Mouse (Mus musculus) gastrocnemius, postnatal 25 days (tissue): ENCODE data around the gene Mapk3. TPM values are rescaled to one million over a fixed set of nuclear protein-coding genes. Genes with fewer than 3 reads are reported as not detected.
A peak's percentile ranks its signal among the peaks of the same experiment; 100 is the strongest.

ENCODE experiments used
- DNase-seq: peaks from one replicate; pipeline ENCODE4 v3.0.0; 2022
- total RNA-seq, 2 experiments: library from RNA; stranded (reverse); gene quantifications; 1 replicate in 1 of 2; 2 replicates in 1 of 2; pipeline ENCODE4 v1.2.3; 2021

Mapk3 gene
- total RNA-seq, 2 experiments from 2014 or later: 21.4 to 23.8 TPM

DNA sequence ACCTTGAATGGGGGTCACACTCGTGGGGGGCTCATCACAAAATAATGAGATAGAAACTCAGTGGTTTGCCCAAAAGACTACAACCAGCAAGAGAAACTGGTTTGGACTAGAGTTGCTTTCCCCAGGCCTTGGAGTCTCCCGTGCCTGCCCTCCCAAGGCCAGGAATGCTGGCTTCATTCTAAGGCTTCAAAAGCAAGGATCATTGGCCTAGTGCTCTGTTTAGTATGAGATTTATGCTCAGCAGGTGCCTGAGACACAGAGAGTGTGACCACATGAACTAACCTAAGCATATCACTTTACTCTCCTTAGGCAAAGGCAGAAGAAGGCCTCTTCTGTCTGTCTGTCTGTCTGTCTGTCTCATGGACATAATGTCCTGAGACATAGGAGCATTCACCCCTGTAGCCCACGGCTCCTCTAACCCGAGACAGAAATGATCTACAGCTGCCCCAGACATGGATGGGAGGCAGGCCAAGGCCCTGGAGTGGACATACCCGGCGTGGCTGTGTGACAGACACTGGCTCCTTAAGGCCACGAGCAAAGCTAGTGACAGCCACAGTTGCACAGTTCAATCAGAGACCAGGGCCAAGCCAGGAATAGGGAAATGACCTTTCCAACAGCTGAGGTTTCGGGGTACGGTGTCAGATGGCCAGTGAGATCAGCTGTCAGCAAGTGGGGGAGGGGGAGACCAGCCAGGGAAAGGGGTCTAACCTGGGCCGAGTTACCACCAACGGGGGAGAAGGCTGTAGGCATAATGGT, 42.9 kb downstream of the Mapk3 start:
- DNase-seq: peak; percentile 86

DNA sequence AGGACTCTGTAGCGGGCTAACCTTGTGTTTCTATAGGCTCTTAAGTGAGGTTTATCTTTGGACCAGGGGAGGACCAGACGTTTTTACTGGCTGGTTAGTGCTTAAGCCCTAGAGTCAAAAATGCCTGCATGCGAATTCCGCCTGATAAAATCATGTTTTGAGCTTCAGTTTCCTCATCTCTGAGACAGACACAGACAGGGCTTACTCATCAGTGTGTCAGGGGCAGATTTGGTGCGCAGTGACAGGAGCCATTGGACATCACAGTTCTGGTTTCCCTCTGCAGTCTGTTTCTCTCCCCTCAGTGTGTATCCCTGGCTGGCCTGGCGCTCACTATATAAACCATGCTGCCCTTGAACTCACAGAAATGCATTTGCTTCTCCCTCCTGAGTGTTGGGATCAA, 43.8 kb downstream of the Mapk3 start:
- no peak for DNase-seq

- no peak for DNase-seq
Observed at GRCm38 (mm10) chr7:126803751-126804150, 44.4 kb downstream of the Mapk3 start.

DNA sequence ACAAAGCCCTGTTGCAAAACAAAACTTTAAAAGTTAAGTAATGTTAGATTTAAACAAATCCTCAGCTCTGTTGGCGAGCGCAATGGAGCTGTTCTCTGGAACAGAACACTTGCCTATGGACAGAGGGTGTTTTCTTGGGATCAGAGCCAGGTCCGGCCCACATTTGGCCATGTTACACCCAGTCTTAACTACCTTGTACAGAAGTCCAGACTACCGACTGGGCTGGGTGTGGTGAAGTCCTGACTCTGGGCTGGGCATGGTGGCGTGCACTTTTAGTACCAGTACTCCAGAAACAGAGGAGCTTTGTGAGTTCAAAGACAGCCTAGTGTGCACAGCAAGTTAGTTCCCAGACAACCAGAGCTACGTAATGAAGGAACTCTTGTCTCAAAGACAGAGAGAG, 47.6 kb downstream of the Mapk3 start:
- no peak for DNase-seq

DNA sequence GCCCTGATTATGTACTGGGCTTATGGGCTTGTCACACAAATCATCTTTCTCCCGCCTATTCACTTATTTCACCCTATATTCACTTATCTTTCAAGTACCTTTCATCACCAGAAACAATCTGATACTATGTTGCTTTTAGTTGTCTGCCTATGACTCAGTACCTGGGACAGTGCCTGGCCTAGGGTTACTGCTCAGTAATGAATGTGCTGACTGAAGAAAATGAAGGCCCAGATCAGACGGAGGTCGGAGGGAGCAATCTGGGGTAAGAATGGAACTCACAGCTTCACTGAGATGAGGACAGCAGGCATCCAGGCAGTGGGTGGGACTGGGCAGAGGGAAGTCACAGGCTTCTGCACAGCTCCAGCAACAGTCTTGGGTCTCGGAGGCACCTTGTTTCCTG, 48.0 kb downstream of the Mapk3 start:
- DNase-seq: no peak

DNA sequence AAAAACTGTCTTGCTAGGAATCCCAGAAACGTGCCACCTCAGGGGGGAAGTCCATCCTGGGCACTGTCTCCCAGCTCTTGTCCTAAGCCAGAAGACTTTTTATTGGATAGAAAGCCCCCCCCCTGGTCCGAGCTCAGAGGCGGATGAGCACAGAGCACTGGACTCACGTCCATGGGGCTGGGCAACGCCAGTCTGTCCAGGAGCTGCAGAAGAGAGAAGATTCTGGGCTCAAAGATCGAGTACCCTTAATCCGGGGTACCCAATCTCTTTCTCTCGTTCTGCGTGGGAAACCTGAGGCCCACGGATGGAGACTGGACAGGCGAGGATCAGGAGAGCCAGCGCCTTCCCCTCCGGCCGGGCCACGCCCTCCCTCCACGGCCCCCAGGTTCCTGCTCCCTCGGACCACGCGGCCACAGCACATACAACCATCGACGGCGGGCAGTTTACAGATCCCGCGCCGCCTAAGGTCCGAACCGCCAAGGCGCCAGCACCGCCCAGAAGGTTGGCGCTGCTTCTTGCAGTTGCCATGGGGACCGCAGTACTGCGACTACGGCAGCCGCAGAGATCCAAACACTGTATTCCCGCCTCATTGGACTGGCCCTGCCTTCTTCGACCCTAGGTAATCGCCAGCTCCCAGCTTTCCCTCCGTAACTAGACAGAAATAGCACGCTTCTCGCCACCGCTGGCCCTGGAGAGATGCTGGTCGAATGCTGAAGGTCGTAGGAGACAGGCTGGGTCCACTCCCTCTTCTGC, 49.5 kb downstream of the Mapk3 start:
- DNase-seq: peak; percentile 87

DNA sequence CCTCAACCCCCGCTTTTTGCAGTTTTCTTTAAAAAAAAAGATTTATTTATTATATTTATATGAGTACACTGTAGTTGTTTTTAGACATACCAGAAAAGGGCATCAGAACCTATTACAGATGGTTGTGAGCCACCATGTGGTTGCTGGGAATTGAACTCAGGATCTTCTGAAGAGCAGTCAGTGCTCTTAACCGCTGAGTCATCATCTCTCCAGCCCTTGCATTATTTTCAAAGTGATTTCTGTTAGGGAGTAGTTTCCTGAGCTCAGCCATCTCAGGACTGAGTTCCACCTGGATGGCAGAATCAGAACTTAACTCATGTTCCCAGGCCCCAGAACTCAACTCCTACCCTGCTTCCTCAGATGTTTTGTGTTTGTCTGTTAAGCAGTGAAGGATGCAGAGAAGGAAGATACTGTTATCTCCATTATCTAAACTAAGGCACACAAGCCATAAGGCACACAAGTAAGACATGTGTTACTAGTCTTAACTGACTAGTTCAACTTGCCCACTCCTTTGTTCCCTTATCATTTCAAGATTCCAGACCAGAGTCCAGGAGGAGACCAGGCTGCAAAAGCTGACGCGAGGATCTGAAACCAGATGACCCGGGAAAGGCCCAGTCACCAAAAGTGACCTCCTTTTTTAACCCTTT, 50.4 kb downstream of the Mapk3 start:
- no peak for DNase-seq

Other genes with a start within 250 kb of the Mapk3 start
- 100 to 1,000 TPM; 130 to 138 TPM for gene Eif3c, start 193.2 kb upstream of the Mapk3 start, total RNA-seq
- under 1 TPM; 0.26 to 0.59 TPM for gene Apobr, start 174.7 kb upstream of the Mapk3 start, total RNA-seq
- 10 to 100 TPM in 1 of 2 experiments, 1 to 10 TPM in 1; 8.8 to 10.6 TPM for gene Cln3, start 173.8 kb upstream of the Mapk3 start, total RNA-seq
- gene Il27, start 164.7 kb upstream of the Mapk3 start, total RNA-seq: not detected
- gene Nupr1, start 128.7 kb upstream of the Mapk3 start, total RNA-seq: 10 to 100 TPM; 10.6 to 14.2 TPM
- 10 to 100 TPM; 24.0 to 25.1 TPM for gene Sgf29, start 110.3 kb upstream of the Mapk3 start, total RNA-seq
- gene Sult1a1, start 83.2 kb upstream of the Mapk3 start, total RNA-seq: 10 to 100 TPM; 12.3 to 22.9 TPM
- 10 to 100 TPM; 33.1 to 37.0 TPM for gene Bola2, start 64.2 kb upstream of the Mapk3 start, total RNA-seq
- 1 to 10 TPM; 2.7 to 3.3 TPM for gene Slx1b, start 63.8 kb upstream of the Mapk3 start, total RNA-seq
- 1 to 10 TPM; 2.1 to 3.3 TPM for gene Coro1a, start 51.8 kb upstream of the Mapk3 start, total RNA-seq
- gene Gdpd3, start 6.7 kb downstream of the Mapk3 start, total RNA-seq: 1 to 10 TPM in 1 of 2 experiments, under 1 TPM in 1; 0.49 to 1.6 TPM
- gene Ypel3, start 17.4 kb downstream of the Mapk3 start, total RNA-seq: 10 to 100 TPM; 63.8 to 69.0 TPM
- gene Tbx6, start 21.9 kb downstream of the Mapk3 start, total RNA-seq: under 1 TPM; 0.20 to 0.62 TPM
- gene Ppp4c, start 32.9 kb downstream of the Mapk3 start, total RNA-seq: 10 to 100 TPM; 21.7 to 26.8 TPM
- gene Fam57b, start 38.1 kb downstream of the Mapk3 start, total RNA-seq: 10 to 100 TPM; 50.5 to 55.3 TPM
- not detected for gene 4930451I11Rik, start 72.0 kb downstream of the Mapk3 start, total RNA-seq
- gene Doc2a, start 87.8 kb downstream of the Mapk3 start, total RNA-seq: not detected
- 1 to 10 TPM; 4.2 to 5.0 TPM for gene Hirip3, start 102.4 kb downstream of the Mapk3 start, total RNA-seq
- 10 to 100 TPM; 11.2 to 11.8 TPM for gene Ino80e, start 102.8 kb downstream of the Mapk3 start, total RNA-seq
- gene Taok2, start 125.1 kb downstream of the Mapk3 start, total RNA-seq: 10 to 100 TPM; 20.3 to 26.4 TPM
- gene Tmem219, start 163.3 kb downstream of the Mapk3 start, total RNA-seq: 1 to 10 TPM; 8.2 to 9.1 TPM
- 1 to 10 TPM; 1.8 to 2.2 TPM for gene Kctd13, start 169.3 kb downstream of the Mapk3 start, total RNA-seq
- gene Asphd1, start 190.0 kb downstream of the Mapk3 start, total RNA-seq: not detected
- 1 to 10 TPM; 1.6 to 1.7 TPM for gene Sez6l2, start 191.0 kb downstream of the Mapk3 start, total RNA-seq
- gene Cdipt, start 216.3 kb downstream of the Mapk3 start, total RNA-seq: 10 to 100 TPM; 30.5 to 31.2 TPM
- gene Cdiptos, start 216.5 kb downstream of the Mapk3 start, total RNA-seq: not detected